In genomic region chr12:40392869-40393268, GRCm38 (mm10) we compare ENCODE assay signal across 20 mouse cellular contexts.
"Had no signal": no experiment of that assay in that cellular context is flagged by ENCODE, and none has a peak within 500 bp of the region (broad histone marks: within the 10 kb centered on the region; RNA-seq: fewer than 3 reads in every experiment).

No protein-coding gene starts in this region.

- H3K4me1 ChIP-seq: intestine, embryonic 15.5 days; liver, embryonic 12.5 days; liver, embryonic 15.5 days; lung, embryonic 15.5 days; midbrain, embryonic 12.5 days; midbrain, embryonic 15.5 days had no signal

- H3K9ac ChIP-seq: intestine, embryonic 15.5 days; limb, embryonic 13.5 days; liver, embryonic 12.5 days; liver, embryonic 15.5 days; lung, embryonic 15.5 days; midbrain, embryonic 12.5 days; midbrain, embryonic 15.5 days; neural tube, embryonic 13.5 days had no signal

- DNase-seq: kidney, adult 11 months; kidney, adult 9 months; kidney, postnatal 36 days; liver; lung, adult 18-20 months; lung, postnatal 10 days; lung, postnatal 36 days; thymus, adult 18-20 months; thymus, postnatal 36 days had no signal

- H3K27ac ChIP-seq: intestine, embryonic 15.5 days; limb, embryonic 10.5 days; limb, embryonic 13.5 days; liver, embryonic 12.5 days; liver, embryonic 15.5 days; lung, embryonic 15.5 days; midbrain, embryonic 12.5 days; midbrain, embryonic 15.5 days; neural tube, embryonic 13.5 days had no signal

- H3K9me3 ChIP-seq: intestine, embryonic 15.5 days; limb, embryonic 10.5 days; limb, embryonic 13.5 days; liver, embryonic 12.5 days; liver, embryonic 15.5 days; lung, embryonic 15.5 days; megakaryocyte, embryonic 14.5 days; midbrain, embryonic 12.5 days; midbrain, embryonic 15.5 days; neural tube, embryonic 13.5 days had no signal

- H3K36me3 ChIP-seq: intestine, embryonic 15.5 days; limb, embryonic 13.5 days; liver, embryonic 15.5 days; lung, embryonic 15.5 days; midbrain, embryonic 12.5 days; midbrain, embryonic 15.5 days; neural tube, embryonic 13.5 days had no signal

- ATAC-seq: intestine, embryonic 15.5 days; liver, embryonic 12.5 days; midbrain, embryonic 15.5 days had no signal

- H3K27me3 ChIP-seq: intestine, embryonic 15.5 days; limb, embryonic 13.5 days; liver, embryonic 12.5 days; liver, embryonic 15.5 days; lung, embryonic 15.5 days; megakaryocyte, embryonic 14.5 days; midbrain, embryonic 12.5 days; midbrain, embryonic 15.5 days; neural tube, embryonic 13.5 days had no signal

- H3K4me2 ChIP-seq: intestine, embryonic 15.5 days; limb, embryonic 13.5 days; liver, embryonic 12.5 days; liver, embryonic 15.5 days; lung, embryonic 15.5 days; midbrain, embryonic 12.5 days; midbrain, embryonic 15.5 days; neural tube, embryonic 13.5 days had no signal

- H3K4me3 ChIP-seq: intestine, embryonic 15.5 days; limb, embryonic 10.5 days; limb, embryonic 13.5 days; liver, embryonic 12.5 days; liver, embryonic 15.5 days; lung, embryonic 15.5 days; megakaryocyte, embryonic 14.5 days; midbrain, embryonic 12.5 days; midbrain, embryonic 15.5 days; myocyte; neural tube, embryonic 13.5 days had no signal
